Mouse (Mus musculus) thymus, postnatal 14 days (tissue): ENCODE measurements around the gene Best2.

Experiments
- DNase-seq: peaks from one replicate; pipeline ENCODE4 v3.0.0; 2021

Gene Best2

DNA sequence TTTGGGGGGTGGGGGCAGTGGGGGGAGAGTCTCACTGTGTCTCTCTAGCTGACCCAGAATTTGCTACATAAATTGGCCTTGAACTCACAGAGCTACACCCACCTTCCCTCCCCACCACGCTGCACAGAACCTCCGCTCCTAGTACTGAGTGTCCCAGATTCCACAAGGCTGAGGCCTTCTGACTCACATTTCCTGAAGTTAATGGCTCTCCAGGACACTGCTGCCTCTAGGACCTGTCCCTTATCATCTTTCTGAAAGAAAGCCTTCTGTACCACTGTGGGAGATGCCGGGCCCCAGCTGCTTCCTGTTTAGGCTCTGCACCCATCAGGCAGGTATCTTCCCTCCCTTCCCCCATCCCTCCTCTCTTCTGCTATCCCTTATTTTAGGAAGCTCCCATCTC lies 47.7 kb downstream of the Best2 start:
- DNase-seq: peak; percentile 65

DNA sequence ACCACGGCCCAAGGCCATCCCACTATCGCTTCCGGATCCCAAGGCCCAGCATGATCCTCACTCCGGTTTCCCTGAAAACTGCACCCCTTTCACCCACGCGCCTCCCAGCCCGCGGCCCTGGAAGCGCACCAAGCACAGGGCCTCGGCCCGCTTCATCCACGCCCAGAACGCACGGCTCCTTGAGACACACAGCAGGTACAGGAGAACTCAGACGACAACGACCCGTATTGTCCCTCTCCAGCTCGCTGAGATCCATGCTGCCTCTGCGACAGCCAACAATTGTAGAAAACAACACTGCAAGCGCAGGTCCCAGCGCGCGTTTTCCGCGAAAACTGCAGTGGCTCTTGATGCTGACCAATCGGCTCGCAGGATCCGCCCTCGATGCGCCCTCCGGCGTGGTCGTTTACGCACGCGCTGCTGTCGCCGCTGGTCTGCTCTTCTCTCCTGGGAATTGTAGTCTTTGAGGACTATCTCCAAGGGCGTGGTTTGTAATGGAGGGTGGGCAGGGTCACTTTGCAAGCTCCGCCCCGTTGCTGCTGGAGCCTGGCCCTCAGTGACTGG lies 48.5 kb downstream of the Best2 start:
- DNase-seq: peak; percentile 90

DNA sequence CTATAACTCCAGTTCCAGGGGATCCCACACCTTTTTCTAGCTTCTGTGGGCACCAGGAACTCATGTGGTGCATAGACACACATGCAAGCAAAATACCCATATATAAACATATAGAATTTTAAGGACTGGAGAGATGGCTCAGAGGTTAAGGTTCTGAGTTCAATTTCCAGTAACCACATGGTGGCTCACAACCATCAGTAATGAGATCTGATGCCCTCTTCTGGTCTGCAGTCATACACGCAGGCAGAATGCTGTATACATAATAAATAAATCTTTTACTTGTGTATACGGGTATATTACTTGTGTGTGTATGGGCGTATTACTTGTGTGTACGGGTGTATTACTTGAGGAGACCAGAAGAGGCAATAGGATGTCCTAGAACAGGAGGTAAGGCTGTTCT lies 50.4 kb downstream of the Best2 start:
- DNase-seq: no peak

DNA sequence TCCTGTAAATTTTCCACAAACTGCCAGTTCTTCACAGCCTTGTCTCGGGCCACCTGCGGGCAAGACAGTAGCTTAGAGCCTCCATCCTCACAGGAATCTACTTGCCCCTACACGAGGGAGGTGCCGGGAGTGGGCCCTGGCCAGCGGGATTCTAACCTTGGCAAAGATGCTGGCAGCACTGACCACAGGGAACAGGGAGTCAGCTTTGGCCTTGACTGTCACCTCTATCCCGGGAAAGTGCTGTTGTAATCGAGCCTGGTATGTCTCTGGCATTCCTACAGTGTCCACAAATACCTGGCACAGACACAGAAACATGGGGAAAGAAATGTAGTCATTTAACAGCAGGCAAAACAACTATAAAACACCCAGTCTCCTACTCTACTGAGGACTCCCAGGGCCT lies 54.5 kb downstream of the Best2 start:
- no peak for DNase-seq
